Mouse (Mus musculus): ENCODE results near the gene Chrna1. TPM values are rescaled to one million over a fixed set of nuclear protein-coding genes. Genes with fewer than 3 reads are reported as not detected.

The Chrna1 gene
- total and polyA plus RNA-seq, 3 experiments, result 0.11 TPM; not detected in 2

DNA sequence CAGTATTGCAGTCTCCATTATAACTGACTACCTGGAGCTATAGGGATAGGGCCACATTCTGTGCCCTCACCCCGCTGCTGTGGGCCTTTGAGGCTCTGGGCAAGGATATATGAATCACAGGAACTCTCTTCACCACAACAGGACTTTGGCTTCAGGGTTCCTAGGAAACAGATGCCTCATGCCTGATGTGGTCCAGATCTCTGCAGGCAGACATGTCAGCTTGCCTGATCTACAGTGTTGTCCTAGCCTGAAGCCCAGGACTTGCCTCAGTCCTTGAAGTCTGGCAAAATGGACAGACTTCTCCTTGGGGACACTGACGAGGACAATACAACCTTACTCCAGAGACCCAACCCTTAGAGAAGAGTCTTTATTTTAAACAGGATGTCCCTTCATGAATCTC, 61.8 kb downstream of the Chrna1 start:
- Histone ChIP-seq H3K4me3 (ENCODE audit: low read depth, low read length) (no peak overlapping the region), H3K27me3 (ENCODE audit: insufficient read depth, low read length) (peaks cover 11% of the 10 kb centered on the region), H3K9me3 (replicated peaks) (no peaks in the 10 kb centered on the region), H3K4me1 (ENCODE audit: insufficient read depth, low read depth, low read length) (no peaks in the 10 kb centered on the region), H3K36me3 (replicated peaks) (no peaks in the 10 kb centered on the region)
- DNase-seq (ENCODE audit: low spot score), result no peak
- TF ChIP-seq TAL1 (conservative IDR thresholded peaks at IDR 0.05; ENCODE audit: low read depth, low read length) (no peak), POLR2AphosphoS5 (IDR thresholded peaks at IDR 0.05; ENCODE audit: insufficient replicate concordance, low read depth, low read length) (no peak), GATA2 (IDR thresholded peaks at IDR 0.05; ENCODE audit: borderline replicate concordance, low read depth, low read length) (no peak), CTCF (IDR thresholded peaks at IDR 0.05; ENCODE audit: low read depth, low read length) (no peak), GATA1 (IDR thresholded peaks at IDR 0.05; ENCODE audit: borderline replicate concordance, low read length) (no peak)
- ATAC-seq (ENCODE audit: extremely low read depth, insufficient number of reproducible peaks, low FRiP score, poor library complexity, severe bottlenecking), result no peak

DNA sequence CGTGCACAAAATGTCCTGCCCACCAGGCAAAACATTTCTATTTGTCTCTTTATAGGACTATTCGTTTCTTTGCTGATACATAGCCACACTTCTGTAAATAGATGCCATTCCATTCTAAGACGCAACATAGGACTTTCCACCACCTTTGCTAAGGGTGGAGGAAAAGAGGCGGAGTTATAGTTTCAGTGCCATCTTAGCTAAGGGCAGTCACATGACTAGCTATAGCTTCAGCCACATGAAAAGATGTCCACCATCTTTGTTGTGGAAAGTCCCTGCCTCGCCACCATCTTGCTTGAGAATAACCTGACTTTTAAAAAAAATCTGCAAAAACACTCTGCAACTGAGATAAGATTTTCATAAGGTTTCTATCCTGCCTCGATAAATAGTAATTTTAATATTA, 66.0 kb downstream of the Chrna1 start:
- H3K4me1 ChIP-seq (ENCODE audit: insufficient read depth, low read depth, low read length), result no peaks in the 10 kb centered on the region
- TF ChIP-seq CTCF (IDR thresholded peaks at IDR 0.05; ENCODE audit: low read depth, low read length) (no peak), POLR2AphosphoS5 (IDR thresholded peaks at IDR 0.05; ENCODE audit: insufficient replicate concordance, low read depth, low read length) (no peak), GATA1 (IDR thresholded peaks at IDR 0.05; ENCODE audit: borderline replicate concordance, low read length) (no peak), GATA2 (IDR thresholded peaks at IDR 0.05; ENCODE audit: borderline replicate concordance, low read depth, low read length) (no peak), TAL1 (conservative IDR thresholded peaks at IDR 0.05; ENCODE audit: low read depth, low read length) (no peak)
- no peaks in the 10 kb centered on the region for H3K36me3 ChIP-seq (replicated peaks)

More for the DNA sequence above, 66.0 kb downstream of the Chrna1 start:
- DNase-seq (ENCODE audit: low spot score), result no peak
- no peak for ATAC-seq (ENCODE audit: extremely low read depth, insufficient number of reproducible peaks, low FRiP score, poor library complexity, severe bottlenecking)
- Histone ChIP-seq H3K4me3 (ENCODE audit: low read depth, low read length) (no peak overlapping the region), H3K27me3 (ENCODE audit: insufficient read depth, low read length) (peaks cover 11% of the 10 kb centered on the region), H3K9me3 (replicated peaks) (no peaks in the 10 kb centered on the region)

Other genes with a start within 250 kb of the Chrna1 start
- 5.7 and 6.0 TPM in 2 replicates for gene Gpr155, start 193.8 kb downstream of the Chrna1 start, total RNA-seq (2014; fragmentation: Nextera tagmentation)
- 3.7 and 5.3 TPM in 2 replicates for gene Gpr155, start 193.8 kb downstream of the Chrna1 start, total RNA-seq (2017)
- gene Gpr155, start 193.8 kb downstream of the Chrna1 start, polyA plus RNA-seq (2012), result 0.48 and 0.67 TPM in 2 replicates
- 2.2 and 50.6 TPM in 2 replicates for gene Wipf1, start 50.6 kb downstream of the Chrna1 start, total RNA-seq (2014; fragmentation: Nextera tagmentation)
- gene Wipf1, start 50.6 kb downstream of the Chrna1 start, total RNA-seq (2017), result 0.70 and 0.98 TPM in 2 replicates
- gene Wipf1, start 50.6 kb downstream of the Chrna1 start, polyA plus RNA-seq (2012), result 7.1 and 9.1 TPM in 2 replicates
- gene Chn1, start 195.0 kb upstream of the Chrna1 start, total RNA-seq (2014; fragmentation: Nextera tagmentation), result 1.2 TPM in 1 of 2 replicates, not detected in the other
- 0.52 and 0.60 TPM in 2 replicates for gene Chn1, start 195.0 kb upstream of the Chrna1 start, total RNA-seq (2017)
- gene Chn1, start 195.0 kb upstream of the Chrna1 start, polyA plus RNA-seq (2012), result 0.30 TPM in 1 of 2 replicates, not detected in the other